ENCODE assay signal across 16 mouse cellular contexts in the genomic region with DNA sequence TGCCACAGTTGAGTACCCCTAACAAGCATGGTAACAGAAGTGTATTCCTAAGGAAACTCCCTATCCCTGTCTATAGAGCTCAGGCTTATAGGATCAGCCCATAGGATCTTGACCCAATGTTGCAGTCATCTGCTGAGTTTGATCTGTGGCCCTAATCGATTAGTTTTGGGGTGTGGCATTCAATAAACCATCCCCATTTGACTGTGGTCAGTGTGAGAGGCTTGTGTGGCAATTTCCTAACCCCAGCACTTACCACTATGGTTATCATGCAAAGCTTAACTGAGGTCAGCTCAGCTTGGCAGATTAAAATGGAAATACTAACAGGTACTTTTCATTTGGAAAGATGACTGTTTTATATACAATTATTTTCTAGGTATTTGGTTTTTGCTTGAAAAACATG.
"Had no signal": no experiment of that assay in that cellular context is flagged by ENCODE, and none has a peak within 500 bp of the region (broad histone marks: within the 10 kb centered on the region; RNA-seq: fewer than 3 reads in every experiment).

No protein-coding gene starts in this region.

- H3K9ac ChIP-seq: neural tube, embryonic 13.5 days; neural tube, embryonic 15.5 days; stomach, embryonic 15.5 days had no signal

- H3K4me2 ChIP-seq: neural tube, embryonic 13.5 days; neural tube, embryonic 15.5 days; stomach, embryonic 15.5 days had no signal

- H3K4me3 ChIP-seq: neural tube, embryonic 13.5 days; neural tube, embryonic 15.5 days; stomach, embryonic 15.5 days had no signal

- H3K4me1 ChIP-seq: stomach, embryonic 15.5 days had no signal

- H3K27me3 ChIP-seq: neural tube, embryonic 13.5 days; neural tube, embryonic 15.5 days; stomach, embryonic 15.5 days had no signal

- H3K27ac ChIP-seq: neural tube, embryonic 13.5 days; neural tube, embryonic 15.5 days; stomach, embryonic 15.5 days; stomach, postnatal 0 days had no signal

- H3K36me3 ChIP-seq: neural tube, embryonic 13.5 days; neural tube, embryonic 15.5 days; stomach, embryonic 15.5 days had no signal

- DNase-seq: retina, postnatal 1 day; right cerebral cortex, adult 18-20 months; right cerebral cortex, postnatal 14 days; right cerebral cortex, postnatal 25 days; right cerebral cortex, postnatal 4 days; spleen, adult 18-20 months; thymus, adult 18-20 months; thymus, adult 2 months; thymus, postnatal 14 days; thymus, postnatal 25 days; thymus, postnatal 36 days; thymus, postnatal 4 days had no signal

- H3K9me3 ChIP-seq: neural tube, embryonic 13.5 days; neural tube, embryonic 15.5 days; stomach, embryonic 15.5 days had no signal
